Mouse (Mus musculus): ENCODE measurements around the gene Lima1.
"Not testable (repeated sequence)": the region's sequence is repeated elsewhere in the genome, so short reads cannot be mapped to it uniquely, and the experiment has no call there.

The Lima1 gene

DNA sequence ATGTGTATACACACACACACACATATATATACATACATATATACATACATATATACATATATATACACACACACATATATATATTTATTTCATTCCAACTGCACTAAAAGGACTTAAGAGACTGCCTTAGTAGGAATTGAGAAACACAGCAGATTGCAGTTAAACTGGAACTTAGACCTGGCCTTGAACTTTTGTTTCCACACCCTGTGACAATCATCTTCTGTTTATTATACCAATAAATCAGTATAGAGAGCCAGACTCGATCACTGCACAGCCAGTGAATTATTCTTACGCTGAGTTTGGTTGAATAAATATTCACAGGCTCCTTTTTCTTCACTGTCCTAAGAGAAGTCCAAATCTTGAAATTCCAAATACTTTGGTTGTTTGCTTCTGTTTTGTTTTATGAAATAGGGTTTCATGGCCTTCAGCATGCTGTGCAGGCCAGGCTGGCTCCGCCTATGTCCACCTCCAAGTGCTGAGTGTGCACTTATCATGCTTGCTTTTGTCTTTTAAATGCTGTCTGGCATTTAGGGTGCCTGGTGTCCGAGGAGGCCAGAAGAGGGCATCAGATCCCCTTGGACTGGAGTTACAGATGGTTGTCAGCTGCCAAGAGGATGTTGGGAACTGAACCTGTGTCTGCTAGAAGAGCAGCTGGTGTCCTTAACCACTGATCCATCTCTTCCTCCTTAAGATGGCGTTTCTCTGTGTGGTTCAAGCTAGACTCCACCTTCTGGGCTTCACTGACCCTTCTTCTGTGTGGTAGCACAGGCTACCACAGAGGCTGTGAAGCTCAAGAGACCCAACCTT, 41.4 kb downstream of the Lima1 start:
- DNase-seq, result no peak

DNA sequence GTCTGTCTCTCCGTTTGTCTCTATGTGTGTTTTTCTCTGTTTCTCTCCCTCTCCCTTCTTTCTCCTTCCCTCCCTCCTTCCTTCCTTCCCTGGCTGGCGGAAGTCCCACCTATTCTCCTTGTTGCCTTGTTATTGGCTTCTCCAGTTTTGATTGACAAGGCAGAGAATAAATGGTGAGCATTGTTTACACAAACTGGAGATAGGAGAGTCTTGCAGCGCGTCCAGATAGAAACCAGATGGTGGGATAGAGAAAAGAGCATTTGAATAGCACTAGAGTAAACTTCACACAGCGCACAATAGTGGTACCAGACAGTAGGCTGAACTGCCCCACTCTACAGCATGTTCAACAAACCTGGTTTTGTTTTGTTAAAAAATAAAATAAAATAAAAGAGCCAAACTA, 43.7 kb downstream of the Lima1 start:
- no peak for DNase-seq

DNA sequence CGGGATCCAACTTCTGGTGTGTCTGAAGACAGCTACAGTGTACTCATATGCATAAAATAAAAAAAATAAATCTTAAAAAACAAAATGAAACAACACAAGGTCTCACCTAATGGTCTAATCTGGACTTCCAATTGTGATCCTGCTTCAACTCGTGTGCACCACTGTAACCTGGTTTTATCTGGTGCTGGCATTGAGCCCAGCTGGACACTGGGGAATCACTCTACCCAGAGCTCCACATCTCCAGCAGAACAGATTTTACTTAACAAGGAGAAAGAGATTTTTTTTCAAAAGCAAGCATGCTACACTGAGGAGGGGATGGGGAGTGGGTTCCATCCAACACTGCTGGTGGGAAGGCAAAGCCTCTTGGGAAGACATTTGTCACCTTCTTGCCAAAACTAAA, 47.2 kb downstream of the Lima1 start:
- no peak for DNase-seq

- DNase-seq, result no peak
These were observed 48.9 kb downstream of the Lima1 start for GRCm38 (mm10) chr15:99826210-99826888.

DNA sequence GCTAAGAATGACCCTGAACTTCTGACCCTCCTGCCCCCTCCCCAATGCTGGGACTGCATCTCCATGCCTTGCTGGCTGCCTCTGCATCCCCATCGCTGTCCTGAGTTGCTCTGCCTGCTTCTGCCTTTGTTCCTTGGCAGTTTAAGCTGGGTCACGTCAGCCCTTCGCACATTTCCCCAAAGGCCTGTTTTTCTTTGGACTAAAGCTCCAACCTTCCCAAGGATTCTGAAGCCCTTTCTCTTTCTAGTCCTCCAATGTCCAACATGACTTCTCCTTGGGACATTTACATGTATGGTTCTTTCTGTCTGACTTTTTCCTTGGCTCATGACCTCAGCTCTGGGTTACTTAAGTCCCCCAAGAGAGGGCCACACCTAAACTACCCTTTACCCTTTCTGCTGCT, 50.0 kb downstream of the Lima1 start:
- no peak for DNase-seq

GRCm38 (mm10) chr15:99823322-99823898, 51.8 kb downstream of the Lima1 start:
- DNase-seq, result no peak

DNA sequence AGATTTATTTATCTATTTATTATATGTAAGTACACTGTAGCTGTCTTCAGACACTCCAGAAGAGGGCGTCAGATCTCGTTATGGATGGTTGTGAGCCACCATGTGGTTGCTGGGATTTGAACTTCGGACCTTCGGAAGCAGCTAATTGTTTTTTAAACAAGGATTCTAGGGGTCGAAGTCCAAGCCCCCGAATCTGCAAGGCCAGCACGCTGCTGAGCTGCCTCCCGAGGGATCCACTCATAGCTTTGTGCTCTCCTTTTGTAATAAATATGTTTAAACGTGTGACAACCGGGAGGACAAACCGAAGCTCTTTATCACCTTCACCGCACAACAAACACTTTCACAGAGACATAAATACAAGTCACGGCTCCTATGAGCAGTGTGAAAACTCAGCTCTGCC, 52.8 kb downstream of the Lima1 start:
- not testable (repeated sequence) for DNase-seq

DNA sequence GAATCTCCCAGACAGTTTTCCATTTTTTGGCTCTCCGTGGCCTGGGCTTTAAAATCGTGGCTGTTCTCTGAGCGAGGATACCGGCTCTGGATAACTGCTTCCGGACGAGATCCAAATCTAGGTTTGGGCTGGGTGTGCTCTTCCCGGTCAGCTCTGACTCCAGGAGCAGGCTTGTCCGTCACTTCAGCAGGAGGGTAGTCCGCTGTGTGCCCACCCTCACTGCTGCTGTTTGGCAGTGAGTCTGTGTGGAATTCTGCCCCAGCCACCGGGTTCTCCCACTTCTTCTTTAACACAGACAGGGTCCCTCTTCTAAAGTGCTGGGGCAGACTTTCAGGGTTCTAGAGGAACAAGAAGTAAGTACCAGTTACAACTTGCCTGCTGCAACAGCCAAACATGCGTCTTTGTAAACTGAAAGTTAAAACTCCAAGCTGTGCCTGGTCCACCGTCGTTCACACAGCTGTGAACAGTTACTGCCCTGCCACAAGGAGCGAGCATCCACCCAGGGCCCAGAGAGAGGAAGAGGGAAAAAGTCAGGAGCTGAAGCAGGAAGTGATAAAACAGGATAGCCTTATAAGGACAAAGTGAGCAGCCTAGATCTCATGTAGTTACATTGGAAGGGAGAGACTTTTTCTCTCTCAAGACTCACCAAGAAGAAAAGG, 55.5 kb downstream of the Lima1 start:
- DNase-seq, result no peak

GRCm38 (mm10) chr15:99819109-99819440, 56.2 kb downstream of the Lima1 start:
- DNase-seq, result no peak

GRCm38 (mm10) chr15:99818321-99819108, 56.7 kb downstream of the Lima1 start:
- no peak for DNase-seq

DNA sequence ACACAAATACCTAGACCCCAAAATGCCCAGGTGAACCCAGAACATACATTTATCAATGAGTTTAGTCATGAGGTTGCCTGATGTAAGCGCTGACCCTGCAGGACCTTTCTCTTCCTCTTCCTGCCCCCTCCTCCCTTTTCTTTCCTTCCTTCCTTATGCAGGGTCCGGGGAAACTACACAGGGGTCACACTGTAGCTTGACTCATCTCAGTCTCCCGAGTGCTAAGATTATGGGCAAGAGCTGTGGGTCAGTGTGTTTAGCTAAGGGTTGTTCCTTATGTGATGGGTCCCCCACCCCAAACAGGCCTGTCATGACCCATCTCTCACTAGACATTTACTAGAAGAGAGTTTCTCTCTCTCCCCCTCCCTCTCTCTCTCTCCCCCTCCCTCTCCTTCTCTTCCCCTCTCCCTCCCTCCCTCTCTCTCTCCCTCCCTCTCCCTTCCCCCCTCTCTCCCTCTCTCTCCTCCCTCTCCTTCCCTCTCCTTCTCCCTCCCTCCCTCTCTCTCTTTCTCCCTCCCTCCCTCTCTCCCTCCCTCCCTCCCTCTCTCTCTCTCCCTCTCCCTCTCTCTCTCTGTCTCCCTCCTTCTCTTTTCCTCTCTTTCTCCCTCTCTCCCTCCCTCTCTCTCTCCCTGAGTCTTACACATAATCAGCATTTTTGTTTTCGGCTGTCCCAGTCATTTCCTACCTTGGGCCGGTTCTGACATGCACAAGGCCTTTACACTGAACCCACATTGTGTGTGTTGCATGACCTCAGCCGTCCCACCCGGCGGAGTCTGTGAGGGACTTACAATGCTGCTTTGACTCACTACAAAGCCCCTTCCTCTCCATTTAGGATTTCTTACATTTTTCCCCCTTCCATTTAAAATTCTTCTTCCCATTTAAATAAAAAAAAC, 57.7 kb downstream of the Lima1 start:
- no peak for DNase-seq

DNA sequence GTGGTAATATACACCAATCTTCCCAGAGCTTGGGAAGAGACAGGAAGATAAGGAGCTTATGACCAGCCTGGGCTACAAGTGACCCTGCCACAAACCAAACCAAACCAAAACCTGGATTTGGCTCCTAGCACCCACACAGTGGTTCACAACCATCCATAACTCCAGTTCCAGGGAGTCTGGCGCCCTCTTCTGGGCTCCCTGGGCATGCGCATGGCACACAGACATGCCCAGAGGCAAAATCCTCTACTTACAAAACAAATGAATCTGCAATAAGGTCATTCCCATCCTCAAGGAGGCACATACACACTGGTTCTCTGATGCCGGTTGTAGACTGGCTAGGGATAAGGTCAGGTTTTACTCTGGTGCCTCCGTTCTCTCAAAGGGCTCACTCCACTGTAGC, 59.3 kb downstream of the Lima1 start:
- DNase-seq, result no peak

DNA sequence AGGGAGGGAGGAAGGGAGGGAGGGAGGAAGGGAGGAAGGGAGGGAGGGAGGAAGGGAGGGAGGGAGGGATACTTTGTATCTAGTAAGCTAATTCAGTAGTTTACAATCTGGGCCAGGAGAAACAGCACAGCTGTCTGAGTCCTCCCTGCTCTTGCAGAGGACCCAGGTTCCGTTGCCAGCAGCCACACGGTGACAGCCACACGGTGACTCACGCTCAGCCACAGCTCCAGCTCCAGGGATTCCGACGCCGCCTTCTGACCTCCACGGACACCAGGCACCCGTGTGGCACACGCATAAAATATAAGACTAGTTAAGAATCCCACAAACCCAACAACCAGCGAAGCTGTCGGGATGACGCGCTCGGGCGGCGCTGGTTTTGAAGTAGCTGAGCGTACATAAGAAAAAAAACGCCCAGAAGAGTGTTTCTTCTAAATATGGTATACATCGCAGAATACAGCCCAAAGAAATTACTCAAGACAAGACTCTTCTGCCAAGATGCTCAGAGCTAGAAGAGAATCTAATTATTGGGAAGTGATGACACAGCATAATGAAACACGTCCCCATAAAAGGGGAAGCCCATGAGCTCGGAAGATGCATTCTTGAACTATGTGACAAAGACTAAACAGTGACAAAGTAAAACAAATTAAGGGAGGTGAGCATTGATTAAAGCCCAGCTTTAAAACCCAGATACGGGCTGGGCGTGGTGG, 60.5 kb downstream of the Lima1 start:
- no peak for DNase-seq

GRCm38 (mm10) chr15:99813639-99814038, 61.6 kb downstream of the Lima1 start:
- DNase-seq, result no peak

- no peak for DNase-seq
These were observed 63.2 kb downstream of the Lima1 start for GRCm38 (mm10) chr15:99812097-99812496.

DNA sequence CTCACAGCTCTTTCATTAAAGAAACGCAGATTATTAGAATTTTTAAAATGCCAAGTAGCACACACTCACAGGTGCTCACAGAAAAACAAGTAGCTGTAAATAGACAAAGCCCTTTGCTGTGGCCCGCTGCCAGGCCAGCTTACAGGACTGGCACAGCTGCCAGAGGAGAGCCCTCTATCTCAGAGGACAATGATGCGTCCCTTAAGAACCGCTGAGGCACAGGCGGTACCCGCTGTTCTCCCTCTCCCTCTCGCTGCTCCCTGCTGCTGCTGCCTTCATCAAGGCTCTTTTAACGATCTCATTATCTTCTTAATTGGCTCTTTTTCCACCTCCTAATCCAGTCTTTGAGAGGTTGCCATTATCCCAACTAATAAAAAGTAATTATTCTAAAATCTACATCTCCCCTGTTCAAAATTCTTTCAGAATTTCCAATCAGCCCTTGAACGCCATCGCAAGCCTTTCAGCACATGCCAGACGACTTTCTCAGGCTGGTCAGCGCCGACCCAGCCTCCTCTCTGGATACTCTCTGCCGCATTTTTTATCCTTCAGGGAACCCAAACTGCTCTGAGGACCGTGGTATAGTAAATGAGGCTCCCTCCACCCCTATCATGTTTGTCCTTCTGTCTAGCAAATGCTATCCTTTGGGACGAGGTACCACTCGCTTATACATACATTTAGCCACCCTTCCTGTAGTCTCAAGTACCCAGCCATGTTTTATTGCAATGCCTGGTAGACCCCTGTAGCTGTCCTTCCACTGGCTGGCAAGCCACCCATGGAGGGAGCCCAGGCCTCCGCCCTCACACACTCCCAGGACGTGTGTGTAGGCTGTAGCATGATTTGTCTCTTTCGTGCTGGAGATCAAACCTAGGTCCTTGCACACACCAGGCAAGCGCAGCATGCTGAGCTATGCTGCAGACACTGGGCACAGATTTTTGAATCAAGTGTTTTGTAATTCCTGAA, 67.2 kb downstream of the Lima1 start:
- no peak for DNase-seq

DNA sequence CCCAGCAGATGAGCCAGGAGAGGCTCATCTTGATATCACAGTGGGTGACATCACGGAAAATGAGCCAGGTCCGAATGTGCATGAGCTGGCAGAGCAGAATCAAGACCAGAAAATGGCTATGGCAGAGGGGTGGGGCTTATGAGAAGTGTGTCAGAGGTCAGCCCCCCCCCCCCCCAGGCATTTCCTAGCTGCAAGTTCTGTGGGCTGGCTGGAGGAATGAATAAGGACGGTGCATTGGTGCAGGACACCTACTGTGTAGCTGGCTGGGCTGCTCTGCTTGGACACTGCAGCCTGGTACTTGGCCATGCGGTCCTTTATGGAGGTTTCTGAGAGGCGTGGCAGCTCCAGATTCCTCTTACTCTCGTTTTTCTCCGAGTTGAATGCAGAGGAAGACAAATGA, 69.1 kb downstream of the Lima1 start:
- no peak for DNase-seq

DNA sequence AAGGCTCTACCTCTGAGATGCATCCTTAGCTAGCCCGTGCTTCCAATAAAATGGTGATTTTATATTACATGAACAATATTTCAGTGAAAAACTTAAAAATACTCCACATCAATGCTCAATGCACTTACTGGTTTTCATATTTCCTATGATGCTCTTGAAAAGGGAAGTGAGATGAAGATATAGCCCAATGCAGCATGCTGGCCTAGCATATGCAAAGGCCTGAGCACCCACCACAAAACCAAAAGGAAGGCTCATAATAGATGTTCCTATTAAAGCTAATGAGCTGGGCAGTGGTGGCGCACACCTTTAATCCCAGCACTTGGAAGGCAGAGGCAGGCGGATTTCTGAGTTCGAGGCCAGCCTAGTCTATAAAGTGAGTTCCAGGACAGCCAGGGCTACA, 69.6 kb downstream of the Lima1 start:
- no peak for DNase-seq

DNA sequence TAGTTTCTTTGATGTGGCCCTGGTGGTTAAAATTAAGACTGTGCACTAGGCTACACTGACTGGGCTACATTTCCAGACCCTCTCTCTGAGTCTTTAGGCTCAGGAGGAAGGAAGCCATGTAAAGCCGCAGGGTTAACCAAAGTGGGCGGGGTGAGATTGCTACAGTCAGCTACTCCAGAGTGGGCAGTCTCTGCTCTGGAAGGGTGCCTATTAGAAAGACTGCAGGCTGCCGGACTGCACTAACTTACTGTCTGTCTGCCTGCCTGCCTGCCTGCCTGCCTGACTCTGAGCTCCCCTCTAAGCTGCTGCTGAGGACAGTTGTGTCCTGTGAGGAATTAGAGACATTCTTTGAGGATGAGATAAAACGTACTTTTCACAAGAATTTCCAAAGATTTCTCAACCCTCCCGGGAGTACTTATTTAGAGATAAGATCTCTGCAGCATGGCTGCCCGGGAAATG, 72.0 kb downstream of the Lima1 start:
- DNase-seq, result no peak

All from cerebellum, adult 11-12 months (tissue).